Mouse (Mus musculus) lung, adult 2 months (tissue): ENCODE measurements around the gene Prpf31. TPM values are rescaled to one million over a fixed set of nuclear protein-coding genes. Genes with fewer than 3 reads are reported as not detected.
A peak's percentile ranks its signal among the peaks of the same experiment; 100 is the strongest.

Experiments used
- DNase-seq: peaks from one replicate; pipeline ENCODE4 v3.0.0; 2022
- H3K4me1 ChIP-seq: fragments of 200-500 bp; 2 replicates; pipeline ENCODE4 v1.6.1; 2011; ENCODE audit warnings: low read length; ENCODE audit not compliant: control insufficient read depth, insufficient read depth
- H3K4me3 ChIP-seq: fragments of 200-500 bp; replicated peaks from 2 replicates; pipeline ENCODE3; 2011; ENCODE audit warnings: low read depth, mild to moderate bottlenecking, control low read depth, low read length; ENCODE audit errors: extremely low read depth
- CTCF ChIP-seq: fragments of 200-500 bp; IDR thresholded peaks from 2 replicates; pipeline ENCODE4 v1.5.1; 2011; ENCODE audit warnings: mild to moderate bottlenecking, low read length, control low read depth; ENCODE audit not compliant: insufficient read depth
- POLR2A ChIP-seq: fragments of 200-500 bp; IDR thresholded peaks from 2 replicates; pipeline ENCODE4 v1.6.1; 2011; ENCODE audit warnings: low read depth, mild to moderate bottlenecking, control low read depth, low read length, borderline replicate concordance; ENCODE audit errors: extremely low read depth
- WGBS: fragments of 180-500 bp; shearing (Covaris S2); methylation state at CpG from one replicate; pipeline ENCODE4 v1.1.7; 2018; 5-methylcytosine and 5-hydroxymethylcytosine counted together
- polyA plus RNA-seq: library from polyadenylated mRNA; depleted of rRNA; stranded (reverse); fragments of >200 nt; gene quantifications from 2 replicates; pipeline ENCODE4 v1.2.3, GENCODE M21; 2012

Gene Prpf31
- polyA plus RNA-seq, 1 experiment: 24.9 TPM

DNA sequence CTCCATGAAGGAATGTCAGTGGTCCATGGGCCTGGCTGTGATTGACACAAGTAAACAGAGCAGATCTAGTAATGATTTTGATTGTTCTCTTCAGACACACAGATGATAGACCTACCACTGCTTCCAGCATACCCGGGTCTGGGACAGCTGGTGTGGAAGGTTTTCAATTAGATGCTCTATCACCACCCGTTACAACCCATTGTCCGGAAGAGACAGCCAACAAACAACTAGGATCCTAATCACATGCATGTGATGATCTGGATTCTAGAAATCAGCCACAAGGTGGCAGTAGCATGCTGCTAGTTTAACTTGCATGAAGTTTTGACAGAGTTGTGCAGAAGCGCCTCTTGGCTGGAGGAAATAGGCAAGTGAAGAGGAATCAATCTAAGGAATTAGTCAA, 28.7 kb upstream of the Prpf31 start:
- 2% methylated on average over 4 of the region's 4 CpGs for WGBS
- peak; percentile 31 for DNase-seq

DNA sequence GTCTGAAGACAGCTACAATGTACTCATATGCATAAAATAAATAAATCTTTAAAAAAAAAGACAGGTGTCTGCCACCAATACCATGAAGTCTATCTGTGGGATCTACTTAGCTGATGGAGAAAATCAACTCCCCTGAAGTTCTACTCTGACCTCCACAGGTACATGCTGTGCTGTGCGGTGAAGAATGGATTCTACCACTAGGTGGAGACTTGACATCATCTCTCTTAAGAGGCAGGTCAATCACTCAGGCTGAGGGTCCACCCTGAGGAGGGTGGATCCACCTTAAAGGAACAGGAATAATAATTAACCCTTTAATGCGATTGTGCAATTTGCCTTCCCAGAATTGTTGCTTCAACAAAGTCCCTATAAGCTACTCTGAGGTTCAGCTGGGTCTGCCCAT, 23.0 kb upstream of the Prpf31 start:
- TF ChIP-seq POLR2A (no peak), CTCF (0 out of 2 replicates have a peak, but pooled peaks have one; percentile 11)
- Histone ChIP-seq H3K4me3 (no peak overlapping the region), H3K4me1 (no peaks in the 10 kb centered on the region)
- 13% methylated on average over 2 of the region's 2 CpGs for WGBS
- DNase-seq: no peak

More for the DNA sequence above, 28.7 kb upstream of the Prpf31 start:
- no peak overlapping the region for H3K4me3 ChIP-seq
- no peak for TF ChIP-seq POLR2A
- peak; percentile 14; the same call in 1 of the 2 replicates for TF ChIP-seq CTCF
- H3K4me1 ChIP-seq: no peaks in the 10 kb centered on the region

DNA sequence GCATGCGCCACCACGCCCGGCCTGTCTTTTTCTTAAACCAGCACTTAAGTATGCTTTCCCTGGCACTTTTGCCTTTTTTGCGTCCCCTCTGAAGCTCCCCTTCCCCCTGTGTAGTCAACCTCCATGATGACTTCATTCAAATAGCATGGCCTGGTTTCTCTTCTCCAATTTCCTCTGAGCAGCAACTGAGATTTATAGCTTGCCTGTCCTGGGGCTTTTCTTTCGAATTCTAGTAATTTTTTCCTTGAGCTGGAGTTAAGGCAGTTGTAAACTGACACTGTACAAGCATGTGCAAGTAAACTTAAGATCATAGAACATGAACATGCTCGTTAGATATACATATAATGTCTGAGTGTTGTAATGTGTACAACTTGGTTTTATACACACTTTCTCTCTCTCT, 22.4 kb upstream of the Prpf31 start:
- Histone ChIP-seq H3K4me3 (no peak overlapping the region), H3K4me1 (no peaks in the 10 kb centered on the region)
- no peak for TF ChIP-seq CTCF
- no peak for TF ChIP-seq POLR2A
- no peak for DNase-seq
- WGBS: 84% methylated on average over 6 of the region's 6 CpGs

DNA sequence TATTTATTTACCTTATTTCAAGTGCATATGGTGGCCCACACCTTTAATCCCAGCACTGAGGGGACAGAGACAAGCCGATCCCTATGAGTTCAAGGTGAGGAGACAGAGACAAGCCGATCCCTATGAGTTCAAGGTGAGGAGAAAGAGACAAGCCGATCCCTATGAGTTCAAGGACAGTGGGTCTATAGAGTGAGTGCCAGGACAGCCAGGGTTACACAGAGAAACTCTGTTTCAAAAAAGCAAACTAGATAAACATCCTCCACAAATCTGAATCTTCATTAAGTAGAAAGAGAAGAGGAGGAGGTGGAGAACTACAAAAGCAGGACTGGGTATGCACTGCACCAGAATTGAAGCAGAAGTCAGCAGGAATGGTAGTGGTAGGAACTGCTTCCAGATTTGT, 21.1 kb upstream of the Prpf31 start:
- DNase-seq: no peak

DNA sequence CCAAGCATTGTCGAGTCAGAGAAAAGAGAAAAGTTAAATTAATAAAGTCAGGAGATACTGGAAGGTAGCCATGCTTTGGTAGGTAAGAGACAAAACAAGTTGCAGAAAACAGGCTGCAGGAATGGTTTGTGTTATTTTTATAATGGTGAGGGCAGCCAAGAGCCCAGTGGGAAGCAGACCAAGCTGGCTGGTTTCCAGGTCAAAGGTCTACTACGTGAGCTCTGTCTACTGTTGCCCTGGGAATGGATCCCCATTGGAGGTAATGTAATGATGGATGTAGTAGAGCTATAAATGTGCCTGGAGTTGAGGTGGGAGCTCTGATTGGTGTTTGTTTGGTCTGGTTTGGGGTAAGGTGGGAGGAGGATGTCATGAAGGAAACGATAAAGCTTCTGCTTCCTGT, 20.7 kb upstream of the Prpf31 start:
- Histone ChIP-seq H3K4me3 (no peak overlapping the region), H3K4me1 (no peaks in the 10 kb centered on the region)
- no peak for DNase-seq
- TF ChIP-seq POLR2A (no peak), CTCF (no peak)
- 33% methylated on average over 3 of the region's 3 CpGs for WGBS

More for the DNA sequence above, 21.1 kb upstream of the Prpf31 start:
- no peaks in the 10 kb centered on the region for H3K4me1 ChIP-seq
- no peak overlapping the region for H3K4me3 ChIP-seq
- no peak for TF ChIP-seq CTCF
- WGBS: 91% methylated on average over 3 of the region's 3 CpGs

DNA sequence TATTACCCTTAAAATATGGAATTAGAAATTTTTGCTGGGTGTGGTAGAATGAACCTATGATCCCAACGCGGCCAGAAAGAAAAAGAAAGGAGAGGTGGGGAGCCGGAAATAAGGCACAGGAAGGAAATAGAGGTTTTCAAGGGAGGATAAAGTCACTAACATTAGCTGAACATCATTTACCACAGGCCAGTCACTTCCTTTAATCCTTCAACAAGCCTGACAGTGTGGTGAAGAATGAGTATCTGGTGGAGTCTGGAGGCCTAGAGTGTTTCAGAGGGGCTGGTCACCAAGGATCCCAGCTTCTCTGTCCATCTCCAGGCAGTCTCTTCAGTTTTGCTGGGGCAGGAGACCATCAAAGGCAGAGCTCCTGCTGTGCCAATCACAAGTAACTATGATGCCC, 19.3 kb upstream of the Prpf31 start:
- no peak for TF ChIP-seq CTCF
- TF ChIP-seq POLR2A: no peak
- no peaks in the 10 kb centered on the region for H3K4me1 ChIP-seq
- no peak for DNase-seq
- H3K4me3 ChIP-seq: no peak overlapping the region
- 51% methylated on average over 3 of the region's 3 CpGs for WGBS

DNA sequence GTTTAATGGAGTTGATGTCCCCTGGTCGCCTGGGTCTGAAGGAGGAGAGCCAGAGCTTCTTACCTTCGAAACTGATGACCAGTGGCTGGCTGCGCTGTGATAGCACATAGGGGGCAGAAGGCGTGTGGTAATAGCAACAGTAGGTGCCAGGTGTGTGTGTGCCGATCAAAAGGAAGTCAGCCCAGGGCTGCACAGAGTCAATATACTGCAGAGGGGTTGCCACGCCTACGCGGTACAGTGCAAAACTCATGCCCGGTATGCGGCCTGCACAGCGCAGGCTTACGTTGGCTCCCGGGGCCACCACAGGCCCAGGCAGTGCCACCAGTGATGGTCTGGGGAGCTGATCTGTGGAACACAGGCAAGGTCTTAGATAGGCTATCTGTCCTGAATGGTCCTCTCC, 18.8 kb upstream of the Prpf31 start:
- DNase-seq: no peak
- no peak overlapping the region for H3K4me3 ChIP-seq
- 87% methylated on average over 13 of the region's 13 CpGs for WGBS
- H3K4me1 ChIP-seq: no peaks in the 10 kb centered on the region
- TF ChIP-seq CTCF (no peak), POLR2A (no peak)

DNA sequence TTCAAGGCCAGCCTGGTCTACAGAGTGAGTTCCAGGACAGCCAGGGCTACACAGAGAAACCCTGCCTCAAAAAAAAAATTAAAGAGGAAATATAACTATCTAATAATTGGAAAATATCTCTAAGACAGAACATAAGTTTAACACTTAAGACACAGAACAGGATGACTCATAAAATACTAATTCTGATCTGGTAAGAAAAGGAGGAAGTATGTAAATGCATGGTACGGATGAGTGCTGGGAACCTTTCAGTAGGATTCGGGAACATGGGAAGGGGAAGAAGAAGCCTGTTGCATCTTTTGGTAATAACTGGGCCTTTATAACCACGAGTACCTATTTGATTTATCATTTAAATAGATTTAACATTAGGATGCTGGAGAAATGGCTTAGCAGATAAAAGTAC, 15.8 kb upstream of the Prpf31 start:
- Histone ChIP-seq H3K4me1 (no peaks in the 10 kb centered on the region), H3K4me3 (no peak overlapping the region)
- TF ChIP-seq CTCF (no peak), POLR2A (no peak)
- 61% methylated on average over 3 of the region's 3 CpGs for WGBS
- no peak for DNase-seq

DNA sequence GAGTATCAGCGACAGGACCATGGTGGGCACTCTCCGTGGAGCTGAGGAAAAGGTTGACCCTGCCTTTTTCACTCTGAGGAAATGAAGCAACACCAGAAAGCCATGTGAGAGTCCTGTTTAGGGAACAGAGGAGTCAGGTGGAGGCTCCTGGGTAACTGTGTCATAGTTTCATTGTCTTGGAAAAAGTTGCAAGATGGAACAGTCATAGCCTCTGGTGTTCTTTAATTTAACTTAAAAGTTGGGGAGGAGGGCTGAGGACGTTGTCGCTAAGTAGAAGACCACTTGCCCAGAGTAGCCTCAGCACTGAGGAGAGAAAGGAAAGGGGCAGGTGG, 13.8 kb upstream of the Prpf31 start, which contains the start of gene Oscar:
TSS of gene Oscar (minus strand) at position 101 of the 332 bp plus-strand sequence.
- DNase-seq: no peak
- TF ChIP-seq CTCF (no peak), POLR2A (no peak)
- Histone ChIP-seq H3K4me3 (no peak within 1 kb of the TSS), H3K4me1 (no peaks in the 10 kb centered on the region)
- 70% methylated on average over 4 of the region's 4 CpGs for WGBS

DNA sequence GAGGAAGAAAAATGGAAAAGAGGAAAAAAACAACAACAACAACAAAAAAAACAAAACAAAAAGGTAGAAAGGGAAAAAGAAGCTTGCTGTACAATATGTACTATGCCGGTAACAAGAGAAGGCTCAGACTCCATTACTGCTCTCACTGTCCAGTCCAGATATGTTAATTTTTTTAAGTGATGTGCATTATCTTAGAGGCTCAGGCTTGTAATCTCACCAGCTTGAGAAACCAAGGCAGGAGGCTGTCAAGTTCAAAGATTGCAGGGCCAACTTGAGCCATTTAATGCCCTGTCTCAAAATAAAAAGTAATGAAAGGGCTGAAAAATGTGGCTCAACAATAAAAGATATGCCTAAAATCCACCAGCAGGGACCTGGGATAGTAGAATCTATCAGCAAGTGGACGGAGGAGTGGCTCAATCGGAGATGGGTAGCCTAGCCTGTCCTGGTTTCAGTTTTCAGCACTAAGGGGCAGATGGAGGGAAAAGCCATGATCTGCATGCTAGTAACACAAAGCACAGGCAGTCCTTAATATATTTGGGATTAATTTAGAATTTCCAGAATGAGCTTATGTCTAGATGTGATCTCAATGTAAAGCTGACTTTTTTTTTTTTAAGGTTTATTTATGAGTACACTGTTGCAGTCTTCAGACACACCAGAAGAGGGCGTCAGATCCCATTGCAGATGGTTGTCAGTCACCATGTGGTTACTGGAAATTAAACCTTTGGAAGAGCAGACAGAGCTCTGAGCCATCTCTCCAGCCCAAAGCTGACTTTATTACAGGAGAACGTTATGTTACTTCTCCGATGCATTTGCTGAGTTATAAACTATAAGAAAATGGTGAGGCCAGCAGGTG, 13.2 kb upstream of the Prpf31 start:
- TF ChIP-seq CTCF: 0 out of 2 replicates have a peak, but pooled peaks have one; percentile 14
- TF ChIP-seq POLR2A: no peak
- WGBS: 39% methylated on average over 6 of the region's 6 CpGs
- no peak for DNase-seq
- Histone ChIP-seq H3K4me3 (no peak overlapping the region), H3K4me1 (no peaks in the 10 kb centered on the region)

DNA sequence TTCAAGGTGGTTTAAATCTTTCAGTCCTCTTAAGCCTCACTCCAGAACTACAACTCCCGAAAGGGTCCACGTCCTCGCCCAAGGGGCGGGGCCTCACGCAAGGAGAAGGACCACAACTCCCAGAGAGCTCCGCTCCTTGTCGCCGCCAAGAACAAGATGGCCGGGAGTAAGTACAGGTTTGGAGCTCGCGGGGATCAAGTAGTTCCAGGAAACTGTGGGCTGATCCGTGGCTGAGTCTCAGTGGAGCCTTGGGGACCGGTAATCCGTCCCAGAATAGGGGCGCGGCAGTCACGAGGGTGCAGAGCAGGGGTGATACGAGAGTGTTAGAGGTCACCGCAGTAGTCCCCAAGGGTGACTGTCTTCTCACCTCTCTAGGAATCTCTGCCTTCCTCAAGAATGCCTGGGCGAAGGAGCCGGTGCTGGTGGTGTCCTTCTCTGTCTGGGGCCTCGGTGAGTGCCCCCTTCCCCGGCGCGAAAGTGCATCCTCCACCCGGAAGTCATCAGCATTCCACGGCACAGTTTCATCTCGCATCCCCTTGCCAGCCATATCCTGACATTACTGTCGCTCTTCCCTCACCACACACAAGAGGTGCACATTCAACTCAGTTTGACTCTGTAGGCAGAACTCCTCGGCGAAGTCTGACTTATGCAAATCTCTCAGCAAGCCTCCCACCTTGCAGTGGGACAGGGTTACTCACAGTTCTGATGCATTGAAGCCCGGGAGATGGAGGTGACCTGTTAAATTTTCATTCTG, 12.4 kb upstream of the Prpf31 start, which contains the start of gene Ndufa3:
TSS of gene Ndufa3 (plus strand) at position 132 of the 754 bp plus-strand sequence.
- under 1% methylated on average over 32 of the region's 32 CpGs for WGBS
- TF ChIP-seq POLR2A (peak; percentile 89; the same call in 1 of the 2 replicates), CTCF (no peak)
- H3K4me3 ChIP-seq: peak within 1 kb of the TSS; percentile 95
- H3K4me1 ChIP-seq: no peaks in the 10 kb centered on the region
- DNase-seq: peak; percentile 77
